Mouse (Mus musculus) central nervous system, embryonic 18 days (tissue): Measurements from ENCODE around the gene Pkd2. TPM values are rescaled to one million over a fixed set of nuclear protein-coding genes. Genes with fewer than 3 reads are reported as not detected.

Experiments used
- polyA plus RNA-seq: library from polyadenylated mRNA; depleted of rRNA; stranded (reverse); fragments of >200 nt; gene quantifications from 2 replicates; pipeline ENCODE4 v1.2.3, GENCODE M21; 2012; rRNA removed

Pkd2 gene
- 31.5 and 35.1 TPM in 2 replicates for polyA plus RNA-seq

GRCm38 (mm10) chr5:104458832-104459705 lies at the start of gene Pkd2:
Gene Pkd2 (plus strand): TSS chr5:104459450.

GRCm38 (mm10) chr5:104434835-104435301 lies 24.4 kb upstream of the Pkd2 start, which contains the start of gene Spp1:
Gene Spp1 (plus strand): TSS chr5:104435118.

DNA sequence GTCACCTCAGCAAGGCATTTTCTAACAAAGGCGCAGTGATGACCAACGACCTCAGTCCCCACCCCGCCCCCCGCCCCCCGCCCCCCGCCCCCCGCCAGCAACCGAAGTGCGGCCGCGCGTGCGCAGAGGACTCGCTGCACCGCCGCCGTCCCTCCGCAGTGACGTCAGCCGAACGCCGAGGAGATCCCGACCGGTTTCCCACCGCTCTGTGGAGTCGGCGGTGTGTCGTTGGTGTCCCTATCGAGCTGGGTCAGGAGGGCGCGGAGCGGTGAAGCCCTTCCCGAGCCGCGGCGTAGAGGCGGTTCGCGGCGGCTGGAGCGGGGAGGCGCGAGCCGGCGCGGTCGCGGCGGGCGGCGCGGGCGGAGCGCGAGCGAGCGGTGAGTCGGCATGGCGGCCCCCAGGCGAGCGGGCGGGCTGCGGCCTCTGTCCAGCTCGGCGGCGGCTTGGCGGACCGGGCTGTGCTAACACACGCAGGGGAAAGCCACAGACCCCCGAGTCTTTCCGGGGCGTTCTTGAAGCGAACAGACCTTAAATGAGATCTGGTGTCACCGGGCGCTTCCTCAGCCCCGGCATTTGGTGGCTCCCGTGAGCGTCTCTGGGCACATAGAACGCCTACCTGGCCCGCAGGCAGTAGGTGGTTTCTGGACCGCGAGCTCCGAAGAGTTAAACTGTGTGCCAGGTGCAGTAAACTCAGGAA lies 49.1 kb downstream of the Pkd2 start, which contains the start of gene BC005561:
Gene BC005561 (plus strand): TSS at position 158 of the 697 bp plus-strand sequence.

Other genes starting within 250 kb of the Pkd2 start
- 0.58 and 35.9 TPM in 2 replicates for gene Ibsp, start 160.3 kb upstream of the Pkd2 start, polyA plus RNA-seq
- gene Mepe, start 134.1 kb upstream of the Pkd2 start, polyA plus RNA-seq = 0.09 TPM in 1 of 2 replicates, not detected in the other
- gene Spp1, start 24.3 kb upstream of the Pkd2 start, polyA plus RNA-seq = 15.6 and 141 TPM in 2 replicates
- gene BC005561, start 48.9 kb downstream of the Pkd2 start, polyA plus RNA-seq = 3.3 and 3.6 TPM in 2 replicates